ENCODE assay signal across 9 mouse cellular contexts in genomic region chr10:75898846-75899245, GRCm38 (mm10). TPM values are rescaled to one million over a fixed set of nuclear protein-coding genes. Genes with fewer than 3 reads are reported as not detected.
DNase-seq lines count a peak whose midpoint lies in the region; ATAC-seq lines count a peak whose summit lies in the region.
"Had no signal": no experiment of that assay in that cellular context is flagged by ENCODE, and none has a peak within 500 bp of the region (broad histone marks: within the 10 kb centered on the region; RNA-seq: fewer than 3 reads in every experiment).

No protein-coding gene starts in this region.

- H3K27me3 ChIP-seq in hindbrain, embryonic 14.5 days (ENCODE audit: control insufficient read depth, insufficient read depth, low read length) = no peaks in the 10 kb centered on the region
- H3K27me3 ChIP-seq in hindbrain, embryonic 11.5 days (ENCODE audit: control insufficient read depth, insufficient read depth, low read length) = no peaks in the 10 kb centered on the region
- no peaks in the 10 kb centered on the region for H3K27me3 ChIP-seq in heart, embryonic 11.5 days (ENCODE audit: control insufficient read depth, insufficient read depth, low read length)

- 0 out of 2 replicates have a peak, but pooled peaks have one; percentile 21 for ATAC-seq in hindbrain, embryonic 14.5 days (ENCODE audit: low FRiP score)
- no peak for ATAC-seq in hindbrain, embryonic 11.5 days (ENCODE audit: low FRiP score)
- no peak for ATAC-seq in heart, embryonic 11.5 days (replicated peaks; ENCODE audit: insufficient number of reproducible peaks, low FRiP score, low TSS enrichment)
- ATAC-seq in CD4-positive, CD25-positive, alpha-beta regulatory T cell, adult 4 months = no peak
- no peak for ATAC-seq in activated CD4-positive, CD25-positive, alpha-beta regulatory T cell, adult 4 months

- WGBS in hindbrain, embryonic 14.5 days = 84% methylated on average over 3 of the region's 3 CpGs
- 76% methylated on average over 3 of the region's 3 CpGs for WGBS in hindbrain, embryonic 11.5 days
- WGBS in heart, embryonic 11.5 days (ENCODE audit: insufficient replicate concordance) = 48% methylated on average over 3 of the region's 3 CpGs

- no peak overlapping the region for H3K9ac ChIP-seq in hindbrain, embryonic 14.5 days
- no peak overlapping the region for H3K9ac ChIP-seq in hindbrain, embryonic 11.5 days (ENCODE audit: low read depth, low read length)
- H3K9ac ChIP-seq in heart, embryonic 11.5 days (ENCODE audit: low read depth, low read length) = peak overlapping the region; percentile 29; the same call in 1 of the 2 replicates
- H3K9ac ChIP-seq: lung, embryonic 14.5 days had no signal

- H3K9me3 ChIP-seq in hindbrain, embryonic 14.5 days (ENCODE audit: control insufficient read depth, low read length) = no peaks in the 10 kb centered on the region
- H3K9me3 ChIP-seq in hindbrain, embryonic 11.5 days (ENCODE audit: control insufficient read depth, low read length) = no peaks in the 10 kb centered on the region
- H3K9me3 ChIP-seq in heart, embryonic 11.5 days (replicated peaks; ENCODE audit: control insufficient read depth, low read length) = no peaks in the 10 kb centered on the region

- no peak overlapping the region for H3K27ac ChIP-seq in hindbrain, embryonic 14.5 days
- H3K27ac ChIP-seq in hindbrain, embryonic 11.5 days (ENCODE audit: low read depth, low read length) = no peak overlapping the region
- H3K27ac ChIP-seq in heart, embryonic 11.5 days (ENCODE audit: low read depth, low read length) = peak overlapping the region; percentile 4; the same call in 1 of the 2 replicates

- H3K4me3 ChIP-seq in hindbrain, embryonic 14.5 days (replicated peaks; ENCODE audit: low read length) = no peak overlapping the region
- H3K4me3 ChIP-seq in hindbrain, embryonic 11.5 days (ENCODE audit: low read depth, low read length) = no peak overlapping the region
- no peak overlapping the region for H3K4me3 ChIP-seq in heart, embryonic 11.5 days (ENCODE audit: low read depth, low read length)

- peaks cover 95% of the 10 kb centered on the region for H3K36me3 ChIP-seq in hindbrain, embryonic 14.5 days (replicated peaks; ENCODE audit: control insufficient read depth, insufficient read depth)
- peaks cover 22% of the 10 kb centered on the region for H3K36me3 ChIP-seq in hindbrain, embryonic 11.5 days (ENCODE audit: control insufficient read depth, insufficient read depth, low read length)
- peaks cover 39% of the 10 kb centered on the region for H3K36me3 ChIP-seq in heart, embryonic 11.5 days (ENCODE audit: control insufficient read depth, insufficient read depth, low read length)

- DNase-seq in hindbrain, embryonic 14.5 days (ENCODE audit: low spot score) = no peak
- DNase-seq in hindbrain, embryonic 11.5 days (ENCODE audit: low spot score) = no peak
- peak; percentile 86 for DNase-seq in adrenal gland, adult 2 months
- DNase-seq in lung, postnatal 10 days = peak; percentile 62
- no peak for DNase-seq in spleen, adult 12 weeks (ENCODE audit: low spot score)
- DNase-seq: lung, embryonic 14.5 days had no signal

- no peaks in the 10 kb centered on the region for H3K4me1 ChIP-seq in hindbrain, embryonic 14.5 days (replicated peaks; ENCODE audit: control insufficient read depth, insufficient read depth, low read length)
- H3K4me1 ChIP-seq in hindbrain, embryonic 11.5 days (replicated peaks; ENCODE audit: control insufficient read depth, insufficient read depth, low read length) = peaks cover under 1% of the 10 kb centered on the region; the same call in 1 of the 2 replicates
- H3K4me1 ChIP-seq in heart, embryonic 11.5 days (ENCODE audit: control insufficient read depth, insufficient read depth, low read length) = peaks cover 16% of the 10 kb centered on the region; the same call in 1 of the 2 replicates

- no peak overlapping the region for H3K4me2 ChIP-seq in hindbrain, embryonic 14.5 days (replicated peaks)
- no peak overlapping the region for H3K4me2 ChIP-seq in hindbrain, embryonic 11.5 days (replicated peaks; ENCODE audit: low read depth, low read length)
- no peak overlapping the region for H3K4me2 ChIP-seq in heart, embryonic 11.5 days
- H3K4me2 ChIP-seq: lung, embryonic 14.5 days had no signal

RNA-seq across cellular contexts. Expression of gene Derl3, which starts 5.6 kb away (rescaled TPM):
- 0.91 and 1.5 TPM in 2 replicates for polyA plus RNA-seq in hindbrain, embryonic 14.5 days (2014; fragmentation: Nextera tagmentation; extraction: Ambion mirVana)
- 2.9 and 3.3 TPM in 2 replicates for polyA plus RNA-seq in hindbrain, embryonic 11.5 days (2014; fragmentation: Nextera tagmentation; extraction: Ambion mirVana)
- 1 to 10 TPM; 2.1 to 3.9 TPM for total RNA-seq in adrenal gland, adult 2 months (2021)
- 5.4 and 6.0 TPM in 2 replicates for polyA plus RNA-seq in adrenal gland, adult 2 months (2012; rRNA removed)
- polyA plus RNA-seq in heart, embryonic 11.5 days (2014; fragmentation: Nextera tagmentation; extraction: Ambion mirVana) = 2.4 and 3.4 TPM in 2 replicates
- polyA plus RNA-seq in CD4-positive, CD25-positive, alpha-beta regulatory T cell, adult 4 months (2017; shearing (Covaris generic)) = 1 to 10 TPM; 1.0 to 2.8 TPM
- polyA plus RNA-seq in activated CD4-positive, CD25-positive, alpha-beta regulatory T cell, adult 4 months (2017; shearing (Covaris generic)) = 1 to 10 TPM in 1 of 2 experiments, under 1 TPM in 1; 0.85 to 2.7 TPM

RNA-seq across cellular contexts. Expression of gene Smarcb1, which starts 22.6 kb away (rescaled TPM):
- polyA plus RNA-seq in hindbrain, embryonic 14.5 days (2014; fragmentation: Nextera tagmentation; extraction: Ambion mirVana) = 230 and 231 TPM in 2 replicates
- polyA plus RNA-seq in hindbrain, embryonic 11.5 days (2014; fragmentation: Nextera tagmentation; extraction: Ambion mirVana) = 279 and 282 TPM in 2 replicates
- 10 to 100 TPM; 77.6 to 87.4 TPM for total RNA-seq in adrenal gland, adult 2 months (2021)
- 103 and 115 TPM in 2 replicates for polyA plus RNA-seq in adrenal gland, adult 2 months (2012; rRNA removed)
- polyA plus RNA-seq in heart, embryonic 11.5 days (2014; fragmentation: Nextera tagmentation; extraction: Ambion mirVana) = 131 and 139 TPM in 2 replicates
- 100 to 1,000 TPM in 1 of 2 experiments, 10 to 100 TPM in 1; 98.5 to 160 TPM for polyA plus RNA-seq in CD4-positive, CD25-positive, alpha-beta regulatory T cell, adult 4 months (2017; shearing (Covaris generic))
- 100 to 1,000 TPM in 1 of 2 experiments, 10 to 100 TPM in 1; 75.0 to 127 TPM for polyA plus RNA-seq in activated CD4-positive, CD25-positive, alpha-beta regulatory T cell, adult 4 months (2017; shearing (Covaris generic))

RNA-seq across cellular contexts. Expression of gene Chchd10, which starts 34.1 kb away (rescaled TPM):
- 148 TPM in 2 replicates for polyA plus RNA-seq in hindbrain, embryonic 14.5 days (2014; fragmentation: Nextera tagmentation; extraction: Ambion mirVana)
- 8.0 and 9.3 TPM in 2 replicates for polyA plus RNA-seq in hindbrain, embryonic 11.5 days (2014; fragmentation: Nextera tagmentation; extraction: Ambion mirVana)
- 1,000 to 10,000 TPM; 1,273 to 1,367 TPM for total RNA-seq in adrenal gland, adult 2 months (2021)
- 4,822 and 7,346 TPM in 2 replicates for polyA plus RNA-seq in adrenal gland, adult 2 months (2012; rRNA removed)
- polyA plus RNA-seq in heart, embryonic 11.5 days (2014; fragmentation: Nextera tagmentation; extraction: Ambion mirVana) = 414 and 441 TPM in 2 replicates
- polyA plus RNA-seq in CD4-positive, CD25-positive, alpha-beta regulatory T cell, adult 4 months (2017; shearing (Covaris generic)) = 10 to 100 TPM; 15.3 to 18.3 TPM
- polyA plus RNA-seq in activated CD4-positive, CD25-positive, alpha-beta regulatory T cell, adult 4 months (2017; shearing (Covaris generic)) = 10 to 100 TPM; 13.1 to 20.1 TPM

RNA-seq across cellular contexts. Expression of gene Mmp11, which starts 37.5 kb away (rescaled TPM):
- 16.8 and 18.0 TPM in 2 replicates for polyA plus RNA-seq in hindbrain, embryonic 14.5 days (2014; fragmentation: Nextera tagmentation; extraction: Ambion mirVana)
- polyA plus RNA-seq in hindbrain, embryonic 11.5 days (2014; fragmentation: Nextera tagmentation; extraction: Ambion mirVana) = 32.2 and 36.1 TPM in 2 replicates
- 10 to 100 TPM in 1 of 2 experiments, 1 to 10 TPM in 1; 5.1 to 14.8 TPM for total RNA-seq in adrenal gland, adult 2 months (2021)
- 26.7 and 48.0 TPM in 2 replicates for polyA plus RNA-seq in adrenal gland, adult 2 months (2012; rRNA removed)
- polyA plus RNA-seq in heart, embryonic 11.5 days (2014; fragmentation: Nextera tagmentation; extraction: Ambion mirVana) = 17.5 and 26.0 TPM in 2 replicates
- polyA plus RNA-seq in CD4-positive, CD25-positive, alpha-beta regulatory T cell, adult 4 months (2017; shearing (Covaris generic)) = 10 to 100 TPM in 1 of 2 experiments, 1 to 10 TPM in 1; 6.1 to 11.8 TPM
- 1 to 10 TPM; 2.5 to 9.1 TPM for polyA plus RNA-seq in activated CD4-positive, CD25-positive, alpha-beta regulatory T cell, adult 4 months (2017; shearing (Covaris generic))

RNA-seq across cellular contexts. Expression of gene Mif, which starts 38.8 kb away (rescaled TPM):
- polyA plus RNA-seq in hindbrain, embryonic 14.5 days (2014; fragmentation: Nextera tagmentation; extraction: Ambion mirVana) = 1,642 and 1,896 TPM in 2 replicates
- 1,947 and 1,962 TPM in 2 replicates for polyA plus RNA-seq in hindbrain, embryonic 11.5 days (2014; fragmentation: Nextera tagmentation; extraction: Ambion mirVana)
- 100 to 1,000 TPM; 268 to 376 TPM for total RNA-seq in adrenal gland, adult 2 months (2021)
- polyA plus RNA-seq in adrenal gland, adult 2 months (2012; rRNA removed) = 1,719 and 1,732 TPM in 2 replicates
- 2,705 and 2,898 TPM in 2 replicates for polyA plus RNA-seq in heart, embryonic 11.5 days (2014; fragmentation: Nextera tagmentation; extraction: Ambion mirVana)
- 100 to 1,000 TPM; 486 to 555 TPM for polyA plus RNA-seq in CD4-positive, CD25-positive, alpha-beta regulatory T cell, adult 4 months (2017; shearing (Covaris generic))
- polyA plus RNA-seq in activated CD4-positive, CD25-positive, alpha-beta regulatory T cell, adult 4 months (2017; shearing (Covaris generic)) = 100 to 1,000 TPM; 464 to 561 TPM

Comparison
In these comparisons a context has a peak if more than half of its experiments do, and no peak if none do; other contexts are left out.
1. DNase-seq: peak in adrenal gland, adult 2 months (single experiment) and lung, postnatal 10 days (single experiment); none in hindbrain, embryonic 14.5 days (single experiment), hindbrain, embryonic 11.5 days (single experiment) and spleen, adult 12 weeks (single experiment).
2. RNA of gene Chchd10, which starts 34.1 kb away (polyA plus RNA-seq): 4,822 to 7,346 TPM in adrenal gland, adult 2 months; 414 to 441 TPM in heart, embryonic 11.5 days, 148 TPM in hindbrain, embryonic 14.5 days, 13.1 to 20.1 TPM in activated CD4-positive, CD25-positive, alpha-beta regulatory T cell, adult 4 months, 15.3 to 18.3 TPM in CD4-positive, CD25-positive, alpha-beta regulatory T cell, adult 4 months and 8.0 to 9.3 TPM in hindbrain, embryonic 11.5 days; every median in the first group is over 10 times any median in the second.